Mouse (Mus musculus) bone marrow, adult 2 months (tissue): Measurements from ENCODE around the gene Rhno1. TPM values are rescaled to one million over a fixed set of nuclear protein-coding genes. Genes with fewer than 3 reads are reported as not detected.

Experiments
- H3K27ac ChIP-seq: fragments of 200-500 bp; 2 replicates; pipeline ENCODE4 v1.5.1; 2012; ENCODE audit warnings: low read depth, mild to moderate bottlenecking, control low read depth, inconsistent platforms, low read length; ENCODE audit not compliant: control insufficient read depth, poor library complexity, insufficient read depth
- H3K4me1 ChIP-seq: fragments of 200-500 bp; 2 replicates; pipeline ENCODE4 v1.6.1; 2011; ENCODE audit warnings: low read length; ENCODE audit not compliant: control insufficient read depth, insufficient read depth
- H3K4me3 ChIP-seq: fragments of 200-500 bp; replicated peaks from 2 replicates; pipeline ENCODE3; 2011; ENCODE audit warnings: mild to moderate bottlenecking, low read depth, low read length, control low read depth; ENCODE audit not compliant: control insufficient read depth
- CTCF ChIP-seq: fragments of 200-500 bp; IDR thresholded peaks from 2 replicates; pipeline ENCODE4 v1.5.1; 2011; ENCODE audit warnings: low read length, control low read depth; ENCODE audit not compliant: control insufficient read depth, insufficient read depth
- POLR2A ChIP-seq: fragments of 200-500 bp; IDR thresholded peaks from 2 replicates; pipeline ENCODE4 v1.6.1; 2011; ENCODE audit warnings: low read depth, mild to moderate bottlenecking, control low read depth, low read length, borderline replicate concordance; ENCODE audit not compliant: control insufficient read depth
- WGBS: fragments of 180-500 bp; shearing (Covaris S2); methylation state at CpG from one replicate; pipeline ENCODE4 v1.1.7; 2018; 5-methylcytosine and 5-hydroxymethylcytosine counted together
- polyA plus RNA-seq: library from polyadenylated mRNA; stranded (reverse); fragments of >200 nt; gene quantifications from 2 replicates; pipeline ENCODE4 v1.2.4, GENCODE M21; 2011; ENCODE audit warnings: low replicate concordance; ENCODE audit not compliant: missing spikeins, insufficient read depth, insufficient read length

Rhno1 gene
- polyA plus RNA-seq, 1 experiment = 94.2 TPM

DNA sequence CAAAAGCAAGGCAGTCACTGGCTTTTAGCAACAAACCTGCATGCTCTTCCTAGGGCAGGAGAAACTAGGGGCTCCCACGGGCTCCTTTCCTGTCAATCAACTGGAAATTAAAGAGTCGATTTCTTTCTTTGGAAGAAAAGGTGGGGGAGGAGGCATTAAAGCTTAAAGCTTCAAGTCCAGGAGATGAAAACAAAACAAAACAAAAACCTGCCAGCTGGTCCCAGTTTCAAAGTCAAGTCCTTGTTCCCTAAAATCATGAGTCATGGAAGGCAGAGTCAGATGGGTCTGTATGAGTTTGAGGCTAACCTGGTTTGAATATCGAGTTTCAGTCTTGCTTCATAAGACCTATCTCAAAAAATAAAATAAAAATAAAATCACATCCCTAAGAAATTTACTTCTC lies 8.6 kb downstream of the Rhno1 start:
- 57% methylated on average over 3 of the region's 3 CpGs for WGBS
- H3K4me3 ChIP-seq = no peak overlapping the region
- TF ChIP-seq POLR2A = no peak
- no peak for TF ChIP-seq CTCF
- H3K27ac ChIP-seq = no peak overlapping the region
- H3K4me1 ChIP-seq = no peaks in the 10 kb centered on the region

GRCm38 (mm10) chr6:128349711-128350110 lies 13.0 kb downstream of the Rhno1 start:
- H3K4me1 ChIP-seq = no peaks in the 10 kb centered on the region
- no peak overlapping the region for H3K27ac ChIP-seq
- H3K4me3 ChIP-seq = no peak overlapping the region
- TF ChIP-seq CTCF (no peak), POLR2A (no peak)
- 16% methylated on average over 7 of the region's 7 CpGs for WGBS

DNA sequence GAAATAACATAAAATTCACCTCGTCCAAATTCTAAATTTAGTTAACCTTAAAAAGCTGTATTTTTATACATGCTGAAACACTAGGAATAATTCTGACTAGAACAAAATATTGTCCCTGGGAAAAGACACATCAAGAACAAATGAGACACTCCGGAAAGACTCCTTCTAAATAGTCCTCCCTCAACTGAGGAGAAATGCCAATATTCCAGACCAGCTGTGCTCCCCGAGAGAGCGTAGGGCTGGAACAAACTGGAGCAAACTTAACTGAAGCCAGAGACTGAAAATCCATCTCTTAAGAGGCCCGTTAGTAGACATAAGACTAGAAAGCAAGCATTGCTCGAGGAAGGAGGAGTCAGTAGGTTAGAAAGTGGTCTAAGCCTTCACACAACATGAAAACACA lies 15.9 kb downstream of the Rhno1 start:
- no peak for TF ChIP-seq CTCF
- TF ChIP-seq POLR2A = no peak
- 71% methylated on average over 6 of the region's 6 CpGs for WGBS
- no peak overlapping the region for H3K27ac ChIP-seq
- no peak overlapping the region for H3K4me3 ChIP-seq
- H3K4me1 ChIP-seq = no peaks in the 10 kb centered on the region

DNA sequence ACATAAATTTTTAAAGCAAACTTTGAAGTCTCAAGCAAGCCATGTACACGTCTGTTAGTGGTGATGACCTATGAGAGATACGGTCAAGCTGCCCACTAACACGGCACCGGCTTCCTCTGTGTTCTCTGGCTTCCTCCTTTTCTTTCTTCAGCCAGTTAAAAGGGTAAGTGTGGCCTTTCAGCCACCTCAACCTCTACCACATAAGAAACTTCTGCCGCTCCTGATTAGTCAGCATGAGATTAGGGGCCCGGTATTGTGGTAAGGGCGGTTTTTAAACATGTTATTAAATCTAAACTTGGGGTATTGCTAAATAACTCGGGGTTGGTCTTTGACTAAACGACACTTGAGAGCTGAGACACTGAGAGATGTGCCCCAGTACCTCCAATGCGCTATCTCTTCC lies 17.1 kb downstream of the Rhno1 start:
- Histone ChIP-seq H3K4me3 (no peak overlapping the region), H3K4me1 (no peaks in the 10 kb centered on the region), H3K27ac (no peak overlapping the region)
- TF ChIP-seq POLR2A (no peak), CTCF (no peak)
- 5% methylated on average over 10 of the region's 10 CpGs for WGBS

DNA sequence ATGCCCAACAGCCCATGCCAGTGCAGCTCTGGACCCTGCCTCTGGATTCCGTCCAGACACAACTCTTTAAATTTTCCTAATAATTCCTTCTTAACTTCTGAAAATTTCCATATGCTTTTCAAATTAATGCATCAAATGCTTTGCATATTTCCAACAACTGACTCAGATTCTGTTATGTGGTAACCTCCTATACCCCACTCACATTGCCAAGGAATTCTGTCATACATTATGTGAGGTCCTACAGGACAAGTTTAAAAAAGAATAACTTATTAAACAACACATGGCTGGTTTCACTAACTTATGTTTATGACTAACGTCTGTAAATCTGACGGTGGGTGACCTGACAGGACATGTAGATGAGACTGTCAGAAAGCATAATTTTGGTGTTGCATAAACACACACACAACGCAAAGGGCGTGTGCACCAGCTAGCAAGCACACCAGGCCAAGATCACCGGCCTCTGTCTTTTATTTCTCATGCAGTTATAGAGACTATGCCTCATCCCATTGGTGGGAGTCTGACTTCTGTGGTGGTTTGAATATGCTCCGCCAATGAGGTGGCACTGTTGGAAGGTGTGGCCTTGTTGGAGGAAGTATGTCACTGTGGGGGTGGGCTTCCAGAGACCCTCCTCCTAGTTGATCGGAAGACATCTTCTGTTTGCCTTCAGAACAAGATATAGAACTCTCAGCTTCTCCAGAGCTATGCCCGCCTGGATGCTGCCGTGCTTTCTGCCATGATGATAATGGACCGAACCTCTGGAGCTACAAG lies 20.6 kb downstream of the Rhno1 start:
- no peak overlapping the region for H3K27ac ChIP-seq
- WGBS = 87% methylated on average over 11 of the region's 11 CpGs
- H3K4me3 ChIP-seq = no peak overlapping the region
- TF ChIP-seq CTCF (no peak), POLR2A (no peak)
- H3K4me1 ChIP-seq = no peaks in the 10 kb centered on the region

GRCm38 (mm10) chr6:128338876-128339275 lies 23.8 kb downstream of the Rhno1 start:
- Histone ChIP-seq H3K4me1 (no peaks in the 10 kb centered on the region), H3K27ac (no peak overlapping the region), H3K4me3 (no peak overlapping the region)
- WGBS = 66% methylated on average over 5 of the region's 5 CpGs
- TF ChIP-seq CTCF (no peak), POLR2A (no peak)

DNA sequence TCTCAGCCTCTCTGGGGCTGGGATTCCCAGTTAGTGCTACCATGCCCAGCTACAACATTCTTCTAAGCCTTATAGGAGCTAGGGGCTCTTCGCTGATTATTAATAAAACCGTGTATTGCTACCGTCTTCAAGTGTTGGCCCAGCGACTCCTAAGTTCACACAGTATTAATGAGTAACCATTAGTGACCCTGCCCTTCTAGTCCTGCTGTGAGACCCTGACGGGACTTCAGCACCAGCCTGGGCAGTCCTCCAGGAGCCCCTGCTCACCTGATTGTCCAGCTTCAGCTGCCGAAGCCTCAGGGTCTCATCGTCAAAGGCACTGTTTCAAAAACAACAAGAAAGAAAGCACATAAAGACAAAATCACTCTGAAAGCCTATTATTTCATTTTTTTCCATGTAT lies 25.2 kb downstream of the Rhno1 start:
- Histone ChIP-seq H3K4me1 (no peaks in the 10 kb centered on the region), H3K4me3 (no peak overlapping the region), H3K27ac (no peak overlapping the region)
- TF ChIP-seq CTCF = no peak
- no peak for TF ChIP-seq POLR2A
- WGBS = 86% methylated on average over 7 of the region's 7 CpGs

GRCm38 (mm10) chr6:128334397-128335124 lies 28.1 kb downstream of the Rhno1 start:
- Histone ChIP-seq H3K27ac (no peak overlapping the region), H3K4me3 (no peak overlapping the region), H3K4me1 (no peaks in the 10 kb centered on the region)
- 16% methylated on average over 12 of the region's 12 CpGs for WGBS
- TF ChIP-seq CTCF (peak; percentile 35; the same call in 1 of the 2 replicates), POLR2A (no peak)

DNA sequence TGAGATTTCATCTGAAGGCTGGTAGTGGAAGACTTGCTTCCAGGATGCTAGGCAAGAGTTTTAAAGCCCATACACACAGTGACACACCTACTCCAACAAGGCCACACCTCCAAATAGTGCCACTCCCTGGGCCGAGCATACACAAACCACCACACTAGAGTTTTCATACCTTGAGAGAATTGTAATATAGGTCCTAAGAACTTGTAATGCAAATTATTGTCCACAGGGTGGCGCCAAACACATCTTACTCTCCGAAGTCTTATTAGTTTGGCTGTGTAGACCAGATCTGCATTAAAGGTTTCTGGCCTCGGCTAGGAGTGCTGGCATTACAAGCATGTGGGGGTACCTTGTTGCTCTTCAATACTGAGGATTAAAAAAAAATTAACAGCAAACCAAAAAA lies 44.4 kb downstream of the Rhno1 start:
- no peak overlapping the region for H3K4me3 ChIP-seq
- WGBS = 3% methylated on average over 4 of the region's 4 CpGs
- TF ChIP-seq POLR2A (no peak), CTCF (peak; percentile 48)
- H3K27ac ChIP-seq = no peak overlapping the region
- H3K4me1 ChIP-seq = no peaks in the 10 kb centered on the region
